Mouse (Mus musculus): ENCODE data around the gene Mcrip2. TPM values are rescaled to one million over a fixed set of nuclear protein-coding genes. Genes with fewer than 3 reads are reported as not detected.

Gene Mcrip2
- total and polyA plus RNA-seq, 3 experiments: 1.4 to 16.1 (median 1.7) TPM

DNA sequence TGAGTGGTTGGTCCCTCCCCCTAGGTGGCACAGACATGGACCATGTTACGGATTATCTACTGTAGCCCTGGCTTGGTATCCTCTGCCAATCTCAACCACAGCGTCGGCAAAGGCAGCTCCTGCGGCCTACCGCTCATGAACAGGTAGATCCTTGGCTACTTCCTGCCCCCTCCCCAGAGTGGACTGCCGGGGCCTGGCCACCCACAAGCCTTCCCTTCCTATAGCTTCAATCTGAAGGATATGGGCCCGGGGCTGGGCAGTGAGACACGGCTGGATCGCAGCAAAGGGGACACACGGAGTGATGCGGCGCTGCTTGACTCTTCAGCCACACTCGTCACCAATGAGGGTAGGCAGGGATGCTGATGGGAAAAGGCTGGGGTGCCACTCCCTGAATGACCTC lies 41.6 kb downstream of the Mcrip2 start:
- peaks cover 26 to 59% of the 10 kb centered on the region in 2 experiments for H3K4me1 ChIP-seq (ENCODE audit: control insufficient read depth in 1 of 2, insufficient read depth in 2 of 2)

DNA sequence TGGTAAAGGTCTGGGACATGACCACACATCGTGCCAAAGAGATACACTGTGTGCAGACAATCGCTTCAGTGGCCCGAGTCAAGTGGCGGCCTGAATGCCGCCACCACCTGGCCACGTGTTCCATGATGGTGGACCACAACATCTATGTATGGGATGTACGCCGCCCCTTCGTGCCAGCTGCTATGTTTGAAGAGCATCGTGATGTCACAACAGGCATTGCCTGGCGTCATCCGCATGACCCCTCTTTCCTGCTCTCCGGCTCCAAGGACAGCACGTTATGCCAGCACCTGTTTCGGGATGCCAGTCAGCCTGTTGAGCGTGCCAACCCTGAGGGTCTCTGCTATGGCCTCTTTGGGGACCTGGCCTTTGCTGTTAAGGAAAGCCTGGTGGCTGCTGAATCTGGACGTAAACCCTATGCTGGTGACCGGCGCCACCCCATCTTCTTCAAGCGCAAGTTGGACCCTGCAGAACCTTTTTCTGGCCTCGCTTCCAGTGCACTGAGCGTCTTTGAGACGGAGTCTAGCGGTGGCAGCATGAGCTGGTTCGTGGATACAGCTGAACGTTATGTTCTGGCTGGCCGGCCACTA lies 42.5 kb downstream of the Mcrip2 start:
- H3K4me1 ChIP-seq (ENCODE audit: control insufficient read depth in 1 of 2, insufficient read depth in 2 of 2): peaks cover 19 to 49% of the 10 kb centered on the region in 2 experiments
- DNase-seq (ENCODE audit: extremely low read depth): no peak

More for the DNA sequence above, 41.6 kb downstream of the Mcrip2 start:
- Histone ChIP-seq H3K4me2 (ENCODE audit: insufficient read depth, low read depth, poor library complexity, severe bottlenecking) (no peak overlapping the region), H3K79me2 (replicated peaks; ENCODE audit: control insufficient read depth, extremely low read depth, insufficient read depth, poor library complexity, severe bottlenecking) (peaks cover 9% of the 10 kb centered on the region), H3K36me3 (replicated peaks in 1 of 2; ENCODE audit: control insufficient read depth in 1 of 2, insufficient read depth in 1 of 2, low read length in 1 of 2) (peaks cover 49 to 70% of the 10 kb centered on the region in 2 experiments), H3K9me3 (replicated peaks; ENCODE audit: low read length) (no peaks in the 10 kb centered on the region), H3K9ac (ENCODE audit: insufficient read depth, low read depth) (no peak overlapping the region), H3K4me3 (replicated peaks in 1 of 3; ENCODE audit: low read depth in 2 of 3, low read length in 2 of 3, poor library complexity in 1 of 3) (no peak overlapping the region), H3K27me3 (replicated peaks) (peaks cover 8% of the 10 kb centered on the region), H3K27ac (ENCODE audit: insufficient read depth, low read depth) (no peak overlapping the region)
- TF ChIP-seq KAT2A (IDR thresholded peaks at IDR 0.05; ENCODE audit: insufficient replicate concordance, low read length) (no peak), CHD2 (IDR thresholded peaks at IDR 0.05; ENCODE audit: low read length) (no peak), EP300 (IDR thresholded peaks at IDR 0.05; ENCODE audit: low read length) (no peak), CTCF (conservative IDR thresholded peaks at IDR 0.05 in 1 of 2, IDR thresholded peaks at IDR 0.05 in 1 of 2; ENCODE audit: low read depth in 2 of 2, low read length in 2 of 2) (no peak), ZC3H11A (IDR thresholded peaks at IDR 0.05; ENCODE audit: low read depth, low read length) (no peak), ETS1 (conservative IDR thresholded peaks at IDR 0.05; ENCODE audit: low read depth, low read length) (no peak), PAX5 (IDR thresholded peaks at IDR 0.05; ENCODE audit: low read length) (no peak), USF2 (conservative IDR thresholded peaks at IDR 0.05; ENCODE audit: low read depth, low read length) (no peak), MXI1 (IDR thresholded peaks at IDR 0.05; ENCODE audit: low read depth, low read length) (no peak), ZMIZ1 (IDR thresholded peaks at IDR 0.05; ENCODE audit: low read depth, low read length) (no peak), RAD21 (IDR thresholded peaks at IDR 0.05; ENCODE audit: low read depth, low read length) (no peak), USF1 (IDR thresholded peaks at IDR 0.05; ENCODE audit: low read depth, low read length) (no peak), ZKSCAN1 (IDR thresholded peaks at IDR 0.05; ENCODE audit: borderline replicate concordance, low read depth, low read length) (no peak), MAX (IDR thresholded peaks at IDR 0.05; ENCODE audit: low read length) (no peak), MEF2A (IDR thresholded peaks at IDR 0.05; ENCODE audit: borderline replicate concordance, low read depth, low read length) (no peak), BHLHE40 (IDR thresholded peaks at IDR 0.05; ENCODE audit: low read depth, low read length) (no peak)
- in situ Hi-C loops (cut with MboI; ENCODE audit: low pct_ligation_motif_present, low pct_unique_long_range_greater_than_20kb, low sequenced_read_pairs) (no loop called here), dilution Hi-C loops (cut with MboI; ENCODE audit: extremely low pct_ligation_motif_present, extremely low pct_unique_long_range_greater_than_20kb, low sequenced_read_pairs) (no loop called here)
- DNase-seq (ENCODE audit: extremely low read depth): no peak

More for the DNA sequence above, 42.5 kb downstream of the Mcrip2 start:
- Histone ChIP-seq H3K9me3 (replicated peaks; ENCODE audit: low read length) (no peaks in the 10 kb centered on the region), H3K4me3 (replicated peaks in 1 of 3; ENCODE audit: low read depth in 2 of 3, low read length in 2 of 3, poor library complexity in 1 of 3) (no peak overlapping the region), H3K4me2 (ENCODE audit: insufficient read depth, low read depth, poor library complexity, severe bottlenecking) (no peak overlapping the region), H3K27ac (ENCODE audit: insufficient read depth, low read depth) (no peak overlapping the region), H3K36me3 (replicated peaks in 1 of 2; ENCODE audit: control insufficient read depth in 1 of 2, insufficient read depth in 1 of 2, low read length in 1 of 2) (peaks cover 43 to 61% of the 10 kb centered on the region in 2 experiments), H3K79me2 (replicated peaks; ENCODE audit: control insufficient read depth, extremely low read depth, insufficient read depth, poor library complexity, severe bottlenecking) (peaks cover under 1% of the 10 kb centered on the region; the same call in 1 of the 2 replicates), H3K9ac (ENCODE audit: insufficient read depth, low read depth) (no peak overlapping the region), H3K27me3 (replicated peaks) (peaks cover 14% of the 10 kb centered on the region)
- in situ Hi-C loops (cut with MboI; ENCODE audit: low pct_ligation_motif_present, low pct_unique_long_range_greater_than_20kb, low sequenced_read_pairs): no loop called here
- dilution Hi-C loops (cut with MboI; ENCODE audit: extremely low pct_ligation_motif_present, extremely low pct_unique_long_range_greater_than_20kb, low sequenced_read_pairs): no loop called here
- no peak for TF ChIP-seq BHLHE40 (IDR thresholded peaks at IDR 0.05; ENCODE audit: low read depth, low read length)
- TF ChIP-seq MEF2A (IDR thresholded peaks at IDR 0.05; ENCODE audit: borderline replicate concordance, low read depth, low read length): no peak
- no peak for TF ChIP-seq CHD1 (IDR thresholded peaks at IDR 0.05; ENCODE audit: low read depth, low read length)
- no peak for TF ChIP-seq NELFE (IDR thresholded peaks at IDR 0.05; ENCODE audit: low read depth, low read length)
- no peak for TF ChIP-seq CHD2 (IDR thresholded peaks at IDR 0.05; ENCODE audit: low read length)
- TF ChIP-seq POLR2AphosphoS2 (IDR thresholded peaks at IDR 0.05; ENCODE audit: low read depth, low read length): no peak
